21 mouse cellular contexts compared by ENCODE assay signal in genomic region chr13:94271284-94271683, GRCm38 (mm10). TPM values are rescaled to one million over a fixed set of nuclear protein-coding genes. Genes with fewer than 3 reads are reported as not detected.
DNase-seq lines count a peak whose midpoint lies in the region; ATAC-seq lines count a peak whose summit lies in the region.
"Had no signal": no experiment of that assay in that cellular context is flagged by ENCODE, and none has a peak within 500 bp of the region (broad histone marks: within the 10 kb centered on the region; RNA-seq: fewer than 3 reads in every experiment).

No protein-coding gene starts in this region.

- H3K9ac ChIP-seq in midbrain, embryonic 15.5 days: no peak overlapping the region
- no peak overlapping the region for H3K9ac ChIP-seq in midbrain, embryonic 14.5 days (replicated peaks; ENCODE audit: low read length)
- no peak overlapping the region for H3K9ac ChIP-seq in neural tube, embryonic 15.5 days (replicated peaks)
- H3K9ac ChIP-seq: forebrain, embryonic 12.5 days; hindbrain, embryonic 13.5 days; intestine, embryonic 15.5 days; limb, embryonic 13.5 days; liver, embryonic 13.5 days; lung, embryonic 15.5 days; midbrain, embryonic 13.5 days had no signal

- peak; percentile 38; the same call in 1 of the 2 replicates for ATAC-seq in midbrain, embryonic 15.5 days (replicated peaks)
- no peak for ATAC-seq in midbrain, embryonic 14.5 days (ENCODE audit: low FRiP score, low TSS enrichment)
- ATAC-seq in neural tube, embryonic 15.5 days (ENCODE audit: low FRiP score): 0 out of 2 replicates have a peak, but pooled peaks have one; percentile 40
- ATAC-seq: intestine, embryonic 15.5 days; midbrain, embryonic 13.5 days had no signal

- H3K4me1 ChIP-seq in midbrain, embryonic 15.5 days: peaks cover 12% of the 10 kb centered on the region
- H3K4me1 ChIP-seq in midbrain, embryonic 14.5 days (ENCODE audit: control insufficient read depth, insufficient read depth, low read length): no peaks in the 10 kb centered on the region
- H3K4me1 ChIP-seq in neural tube, embryonic 15.5 days: peaks cover 33% of the 10 kb centered on the region
- H3K4me1 ChIP-seq: forebrain, embryonic 12.5 days had no signal

- no peak overlapping the region for H3K4me2 ChIP-seq in midbrain, embryonic 15.5 days
- no peak overlapping the region for H3K4me2 ChIP-seq in midbrain, embryonic 14.5 days (ENCODE audit: low read length)
- no peak overlapping the region for H3K4me2 ChIP-seq in neural tube, embryonic 15.5 days
- H3K4me2 ChIP-seq: forebrain, embryonic 12.5 days; hindbrain, embryonic 13.5 days; intestine, embryonic 15.5 days; limb, embryonic 13.5 days; liver, embryonic 13.5 days; lung, embryonic 15.5 days; midbrain, embryonic 13.5 days had no signal

- no peak overlapping the region for H3K27ac ChIP-seq in midbrain, embryonic 15.5 days
- no peak overlapping the region for H3K27ac ChIP-seq in midbrain, embryonic 14.5 days (replicated peaks; ENCODE audit: low read depth, low read length)
- no peak overlapping the region for H3K27ac ChIP-seq in neural tube, embryonic 15.5 days (replicated peaks)
- H3K27ac ChIP-seq: embryonic facial prominence, embryonic 10.5 days; forebrain, embryonic 12.5 days; hindbrain, embryonic 13.5 days; intestine, embryonic 15.5 days; limb, embryonic 13.5 days; liver, embryonic 13.5 days; lung, embryonic 15.5 days; macrophage; midbrain, embryonic 13.5 days had no signal

- no peak overlapping the region for H3K4me3 ChIP-seq in midbrain, embryonic 15.5 days
- no peak overlapping the region for H3K4me3 ChIP-seq in midbrain, embryonic 14.5 days (replicated peaks; ENCODE audit: low read depth, low read length)
- H3K4me3 ChIP-seq in neural tube, embryonic 15.5 days (replicated peaks): no peak overlapping the region
- H3K4me3 ChIP-seq: embryonic facial prominence, embryonic 10.5 days; forebrain, embryonic 12.5 days; hindbrain, embryonic 13.5 days; intestine, embryonic 15.5 days; limb, embryonic 13.5 days; liver, embryonic 13.5 days; lung, embryonic 15.5 days; midbrain, embryonic 13.5 days had no signal

- no peaks in the 10 kb centered on the region for H3K9me3 ChIP-seq in midbrain, embryonic 15.5 days
- no peaks in the 10 kb centered on the region for H3K9me3 ChIP-seq in midbrain, embryonic 14.5 days (ENCODE audit: control insufficient read depth, low read length)
- H3K9me3 ChIP-seq in neural tube, embryonic 15.5 days (replicated peaks): no peaks in the 10 kb centered on the region
- H3K9me3 ChIP-seq: embryonic facial prominence, embryonic 10.5 days; forebrain, embryonic 12.5 days; hindbrain, embryonic 13.5 days; intestine, embryonic 15.5 days; limb, embryonic 13.5 days; liver, embryonic 13.5 days; lung, embryonic 15.5 days; midbrain, embryonic 13.5 days had no signal

- DNase-seq in midbrain, embryonic 14.5 days: no peak
- peak; percentile 36 to 43 for DNase-seq in cerebellum, adult 18-20 months
- peak; percentile 80 to 84 for DNase-seq in cerebellum, postnatal 10 days
- no peak for DNase-seq in embryo, embryonic 11 days
- no peak for DNase-seq in urinary bladder, postnatal 14 days (ENCODE audit: low spot score)
- DNase-seq: adrenal gland, postnatal 10 days; gastrocnemius, postnatal 36 days; kidney, adult 9 months; kidney, postnatal 4 days; liver, embryonic 13.5 days; thymus, postnatal 25 days had no signal

- 83% methylated on average over 6 of the region's 6 CpGs for WGBS in midbrain, embryonic 15.5 days
- WGBS in midbrain, embryonic 14.5 days: 92% methylated on average over 6 of the region's 6 CpGs
- WGBS in neural tube, embryonic 15.5 days: 74% methylated on average over 6 of the region's 6 CpGs

- H3K36me3 ChIP-seq in midbrain, embryonic 15.5 days (replicated peaks): no peaks in the 10 kb centered on the region
- H3K36me3 ChIP-seq in midbrain, embryonic 14.5 days (ENCODE audit: control insufficient read depth, insufficient read depth, low read length): no peaks in the 10 kb centered on the region
- H3K36me3 ChIP-seq in neural tube, embryonic 15.5 days: no peaks in the 10 kb centered on the region
- H3K36me3 ChIP-seq: embryonic facial prominence, embryonic 10.5 days; forebrain, embryonic 12.5 days; hindbrain, embryonic 13.5 days; intestine, embryonic 15.5 days; limb, embryonic 13.5 days; liver, embryonic 13.5 days; lung, embryonic 15.5 days; midbrain, embryonic 13.5 days had no signal

- H3K27me3 ChIP-seq in midbrain, embryonic 15.5 days (replicated peaks): no peaks in the 10 kb centered on the region
- no peaks in the 10 kb centered on the region for H3K27me3 ChIP-seq in midbrain, embryonic 14.5 days (ENCODE audit: control insufficient read depth, insufficient read depth, low read length)
- no peaks in the 10 kb centered on the region for H3K27me3 ChIP-seq in neural tube, embryonic 15.5 days (replicated peaks)
- H3K27me3 ChIP-seq: forebrain, embryonic 12.5 days; hindbrain, embryonic 13.5 days; intestine, embryonic 15.5 days; limb, embryonic 13.5 days; liver, embryonic 13.5 days; lung, embryonic 15.5 days; midbrain, embryonic 13.5 days had no signal

RNA-seq across cellular contexts. Expression of gene Scamp1, which starts 14.4 kb away (rescaled TPM):
- 175 and 192 TPM in 2 replicates for polyA plus RNA-seq in midbrain, embryonic 15.5 days (2015; fragmentation: Nextera tagmentation; extraction: Ambion mirVana)
- polyA plus RNA-seq in midbrain, embryonic 14.5 days (2014; fragmentation: Nextera tagmentation; extraction: Ambion mirVana): 147 and 165 TPM in 2 replicates
- 148 and 167 TPM in 2 replicates for polyA plus RNA-seq in neural tube, embryonic 15.5 days (2015; fragmentation: Nextera tagmentation; extraction: Ambion mirVana)

Comparison
In these comparisons a context has a peak if more than half of its experiments do, and no peak if none do; other contexts are left out.
1. DNase-seq: peak in cerebellum, adult 18-20 months (2 of 2) and cerebellum, postnatal 10 days (2 of 2); none in midbrain, embryonic 14.5 days (single experiment), embryo, embryonic 11 days (single experiment) and urinary bladder, postnatal 14 days (single experiment).